Mouse (Mus musculus) spleen, adult 2 months (tissue): Measurements from ENCODE around the gene Gimap1.

Experiments used
- CTCF ChIP-seq: fragments of 200-500 bp; IDR thresholded peaks from 2 replicates; pipeline ENCODE4 v1.5.1; 2011; ENCODE audit warnings: mild to moderate bottlenecking, inconsistent platforms; ENCODE audit not compliant: insufficient read depth, insufficient read length, insufficient replicate concordance; ENCODE audit errors: extremely low read depth
- POLR2A ChIP-seq: fragments of 200-500 bp; IDR thresholded peaks from 2 replicates; pipeline ENCODE4 v1.6.1; 2011; ENCODE audit warnings: low read depth, low read length, inconsistent platforms

GRCm38 (mm10) chr6:48718455-48718854 lies 20.4 kb upstream of the Gimap1 start, which contains the start of the genes Gm28053 and Gimap7:
- TF ChIP-seq CTCF (no peak), POLR2A (peak; percentile 35)
